Comparison of ENCODE assay signal across 11 mouse cellular contexts in genomic region chr2:65182747-65183146, GRCm38 (mm10). TPM values are rescaled to one million over a fixed set of nuclear protein-coding genes. Genes with fewer than 3 reads are reported as not detected.
DNase-seq lines count a peak whose midpoint lies in the region; ATAC-seq and TF ChIP-seq lines count a peak whose summit lies in the region.
"Had no signal": no experiment of that assay in that cellular context is flagged by ENCODE, and none has a peak within 500 bp of the region (broad histone marks: within the 10 kb centered on the region; RNA-seq: fewer than 3 reads in every experiment).

No protein-coding gene starts in this region.

- no peaks in the 10 kb centered on the region for H3K9me3 ChIP-seq in kidney, embryonic 15.5 days (replicated peaks)
- no peaks in the 10 kb centered on the region for H3K9me3 ChIP-seq in liver, postnatal 0 days (ENCODE audit: low read length)
- H3K9me3 ChIP-seq: limb, embryonic 12.5 days had no signal

- TF ChIP-seq CTCF in liver, postnatal 0 days (IDR thresholded peaks at IDR 0.05; ENCODE audit: low read depth), result no peak

- no peaks in the 10 kb centered on the region for H3K27me3 ChIP-seq in kidney, embryonic 15.5 days
- H3K27me3 ChIP-seq in liver, postnatal 0 days (ENCODE audit: insufficient read depth, low read length), result no peaks in the 10 kb centered on the region
- H3K27me3 ChIP-seq: limb, embryonic 12.5 days had no signal

- 54% methylated on average over 2 of the region's 2 CpGs for WGBS in kidney, embryonic 15.5 days
- WGBS in liver, postnatal 0 days (ENCODE audit: insufficient replicate concordance), result 32% methylated on average over 2 of the region's 2 CpGs

- ATAC-seq in kidney, embryonic 15.5 days (replicated peaks; ENCODE audit: low FRiP score), result no peak
- ATAC-seq in activated CD4-positive, CD25-positive, alpha-beta regulatory T cell, adult 4 months, result peak; percentile 89
- peak; percentile 46 for ATAC-seq in granulocyte monocyte progenitor cell, adult 5-6 weeks (replicated peaks; ENCODE audit: poor library complexity, severe bottlenecking)
- peak; percentile 55; the same call in 1 of the 2 replicates for ATAC-seq in monocyte, adult 5-6 weeks (replicated peaks; ENCODE audit: insufficient number of reproducible peaks, low FRiP score, low TSS enrichment, poor library complexity, severe bottlenecking)
- ATAC-seq in liver, postnatal 0 days, result no peak

- H3K36me3 ChIP-seq in kidney, embryonic 15.5 days, result no peaks in the 10 kb centered on the region
- no peaks in the 10 kb centered on the region for H3K36me3 ChIP-seq in liver, postnatal 0 days (replicated peaks; ENCODE audit: insufficient read depth, low read length)
- H3K36me3 ChIP-seq: limb, embryonic 12.5 days had no signal

- H3K27ac ChIP-seq in kidney, embryonic 15.5 days, result 0 out of 2 replicates have a peak overlapping the region, but pooled peaks have one; percentile 6
- H3K27ac ChIP-seq in liver, postnatal 0 days (ENCODE audit: low read depth), result no peak overlapping the region
- H3K27ac ChIP-seq: limb, embryonic 12.5 days had no signal

- no peak overlapping the region for H3K4me2 ChIP-seq in kidney, embryonic 15.5 days
- no peak overlapping the region for H3K4me2 ChIP-seq in liver, postnatal 0 days (ENCODE audit: low read depth, low read length)
- H3K4me2 ChIP-seq: limb, embryonic 12.5 days had no signal

- H3K4me3 ChIP-seq in kidney, embryonic 15.5 days (replicated peaks), result no peak overlapping the region
- no peak overlapping the region for H3K4me3 ChIP-seq in liver, postnatal 0 days (ENCODE audit: low read depth, low read length)
- H3K4me3 ChIP-seq: limb, embryonic 12.5 days had no signal

- H3K4me1 ChIP-seq in kidney, embryonic 15.5 days, result peaks cover 25% of the 10 kb centered on the region
- H3K4me1 ChIP-seq in liver, postnatal 0 days (ENCODE audit: insufficient read depth), result peaks cover 34% of the 10 kb centered on the region

- no peak overlapping the region for H3K9ac ChIP-seq in kidney, embryonic 15.5 days
- H3K9ac ChIP-seq in liver, postnatal 0 days (replicated peaks), result no peak overlapping the region
- H3K9ac ChIP-seq: limb, embryonic 12.5 days had no signal

- no peak for TF ChIP-seq EP300 in liver, postnatal 0 days (IDR thresholded peaks at IDR 0.05; ENCODE audit: low read depth)

- no peak for DNase-seq in kidney, postnatal 4 days
- DNase-seq in cerebellum, postnatal 4 days (ENCODE audit: low spot score in 2 of 2), result no peak
- no peak for DNase-seq in liver, postnatal 0 days
- no peak for DNase-seq in lung, postnatal 10 days
- DNase-seq: kidney, adult 11 months; right cerebral cortex, adult 18-20 months had no signal

RNA-seq across cellular contexts. Expression of gene Cobll1, which starts 56.5 kb away (rescaled TPM):
- 20.1 and 21.7 TPM in 2 replicates for polyA plus RNA-seq in kidney, embryonic 15.5 days (2015; fragmentation: Nextera tagmentation; extraction: Ambion mirVana)
- polyA plus RNA-seq in activated CD4-positive, CD25-positive, alpha-beta regulatory T cell, adult 4 months (2017; shearing (Covaris generic)), result 1 to 10 TPM; 2.6 to 4.7 TPM
- 2.9 and 3.6 TPM in 2 replicates for total RNA-seq in granulocyte monocyte progenitor cell, adult 5-6 weeks (2014; fragmentation: Nextera tagmentation)
- total RNA-seq in granulocyte monocyte progenitor cell, adult 5-6 weeks (2017), result 1.0 and 1.7 TPM in 2 replicates
- total RNA-seq in monocyte, adult 5-6 weeks (2017), result 3.8 to 17.0 TPM (median 4.2 TPM) in 3 replicates
- polyA plus RNA-seq in liver, postnatal 0 days (2015; fragmentation: Nextera tagmentation; extraction: Ambion mirVana), result 6.7 and 7.0 TPM in 2 replicates

Comparison
In these comparisons a context has a peak if more than half of its experiments do, and no peak if none do; other contexts are left out.
1. ATAC-seq: peak in activated CD4-positive, CD25-positive, alpha-beta regulatory T cell, adult 4 months (single experiment), granulocyte monocyte progenitor cell, adult 5-6 weeks (single experiment) and monocyte, adult 5-6 weeks (single experiment); none in kidney, embryonic 15.5 days (single experiment) and liver, postnatal 0 days (single experiment).